Mouse (Mus musculus): Measurements from ENCODE around the gene Taok2. TPM values are rescaled to one million over a fixed set of nuclear protein-coding genes. Genes with fewer than 3 reads are reported as not detected.
A peak's percentile ranks its signal among the peaks of the same experiment; 100 is the strongest.
"Not testable (repeated sequence)": the region's sequence is repeated elsewhere in the genome, so short reads cannot be mapped to it uniquely, and the experiment has no call there.

Gene Taok2
- polyA plus RNA-seq, 1 experiment from 2014 or later, result 30.8 TPM

GRCm38 (mm10) chr7:126899781-126900180, 15.3 kb upstream of the Taok2 start:
- H3K9ac ChIP-seq; H3K4me2 ChIP-seq (replicated peaks); H3K27me3 ChIP-seq (replicated peaks); H3K36me3 ChIP-seq; H3K9me3 ChIP-seq; H3K4me3 ChIP-seq (replicated peaks); ATAC-seq; H3K27ac ChIP-seq: not testable (repeated sequence)
- 97% methylated on average over 7 of the region's 9 CpGs for WGBS
- peaks cover 14% of the 10 kb centered on the region for H3K4me1 ChIP-seq (replicated peaks)

- H3K36me3 ChIP-seq, result no peaks in the 10 kb centered on the region
- peak overlapping the region; percentile 62 for H3K27ac ChIP-seq
- peak overlapping the region; percentile 70 for H3K4me3 ChIP-seq (replicated peaks)
- H3K4me2 ChIP-seq (replicated peaks), result peak overlapping the region; percentile 81
- H3K9me3 ChIP-seq, result no peaks in the 10 kb centered on the region
- peak overlapping the region; percentile 75 for H3K9ac ChIP-seq
- WGBS, result 10% methylated on average over 37 of the region's 37 CpGs
- H3K27me3 ChIP-seq (replicated peaks), result no peaks in the 10 kb centered on the region
- H3K4me1 ChIP-seq (replicated peaks), result peaks cover 14% of the 10 kb centered on the region
- ATAC-seq, result peak; percentile 99
Observed at GRCm38 (mm10) chr7:126898102-126898990, 13.8 kb upstream of the Taok2 start.

DNA sequence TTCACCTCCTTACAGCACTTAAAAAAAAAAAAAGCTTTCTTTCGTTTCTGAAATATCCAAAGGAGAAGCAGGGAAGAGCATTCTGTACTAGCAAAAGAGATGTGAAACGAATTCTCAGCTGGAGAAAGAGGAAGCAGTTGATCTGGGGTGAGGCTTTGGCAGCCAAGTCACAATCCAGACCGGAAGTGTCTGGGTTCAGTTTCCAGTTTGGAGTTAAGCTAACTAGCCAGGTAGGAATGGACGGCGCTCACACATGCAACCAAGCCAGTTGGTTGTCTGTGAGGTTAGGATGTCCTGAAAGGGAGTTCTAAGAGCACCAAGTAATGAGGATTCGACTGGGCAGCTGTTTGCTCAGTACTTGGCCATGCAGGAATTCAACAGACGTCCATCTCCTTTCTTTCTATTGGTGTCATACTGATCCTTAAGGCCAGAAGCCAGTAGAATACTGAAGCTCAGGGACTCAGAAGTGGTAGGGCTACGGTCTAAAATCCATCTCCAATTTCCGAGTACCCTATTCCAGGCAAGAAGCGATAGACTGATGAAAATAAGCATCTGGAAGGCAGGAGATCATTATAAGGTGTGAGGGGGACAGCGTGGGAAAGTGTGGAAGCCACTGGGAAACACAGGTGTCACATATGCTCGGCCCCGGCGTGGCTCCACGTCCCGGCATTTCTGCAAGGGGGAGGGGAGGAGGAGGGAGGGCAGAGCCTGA, 13.0 kb upstream of the Taok2 start:
- H3K4me1 ChIP-seq (replicated peaks), result peaks cover 14% of the 10 kb centered on the region
- peak overlapping the region; percentile 81 for H3K4me2 ChIP-seq (replicated peaks)
- 23% methylated on average over 16 of the region's 16 CpGs for WGBS
- no peaks in the 10 kb centered on the region for H3K9me3 ChIP-seq
- H3K27ac ChIP-seq, result peak overlapping the region; percentile 62
- peak; percentile 81 for ATAC-seq
- H3K9ac ChIP-seq, result peak overlapping the region; percentile 75
- H3K36me3 ChIP-seq, result no peaks in the 10 kb centered on the region
- peak overlapping the region; percentile 70 for H3K4me3 ChIP-seq (replicated peaks)
- H3K27me3 ChIP-seq (replicated peaks), result no peaks in the 10 kb centered on the region

- Histone ChIP-seq H3K4me1 (replicated peaks) (peaks cover 14% of the 10 kb centered on the region), H3K36me3 (no peaks in the 10 kb centered on the region), H3K9me3 (no peaks in the 10 kb centered on the region), H3K9ac (no peak overlapping the region), H3K27ac (0 out of 2 replicates have a peak overlapping the region, but pooled peaks have one; percentile 29), H3K4me3 (replicated peaks) (no peak overlapping the region), H3K4me2 (replicated peaks) (peak overlapping the region; percentile 81; the same call in 1 of the 2 replicates), H3K27me3 (replicated peaks) (no peaks in the 10 kb centered on the region)
- 89% methylated on average over 5 of the region's 5 CpGs for WGBS
- no peak for ATAC-seq
Observed at GRCm38 (mm10) chr7:126896912-126897311, 12.4 kb upstream of the Taok2 start.

GRCm38 (mm10) chr7:126888852-126889251, 4.3 kb upstream of the Taok2 start:
- Histone ChIP-seq H3K4me3 (replicated peaks) (no peak overlapping the region), H3K4me2 (replicated peaks) (no peak overlapping the region), H3K9me3 (no peaks in the 10 kb centered on the region), H3K36me3 (no peaks in the 10 kb centered on the region), H3K4me1 (replicated peaks) (no peaks in the 10 kb centered on the region), H3K27ac (no peak overlapping the region), H3K9ac (no peak overlapping the region), H3K27me3 (replicated peaks) (no peaks in the 10 kb centered on the region)
- ATAC-seq, result no peak
- 51% methylated on average over 7 of the region's 7 CpGs for WGBS

- 76% methylated on average over 5 of the region's 5 CpGs for WGBS
- Histone ChIP-seq H3K9me3 (no peaks in the 10 kb centered on the region), H3K27ac (no peak overlapping the region), H3K4me2 (replicated peaks) (no peak overlapping the region), H3K36me3 (no peaks in the 10 kb centered on the region), H3K27me3 (replicated peaks) (no peaks in the 10 kb centered on the region), H3K4me1 (replicated peaks) (peaks cover 6% of the 10 kb centered on the region), H3K9ac (no peak overlapping the region), H3K4me3 (replicated peaks) (no peak overlapping the region)
- no peak for ATAC-seq
Observed at GRCm38 (mm10) chr7:126887281-126887680, 2.8 kb upstream of the Taok2 start.

- H3K36me3 ChIP-seq, result peaks cover 19% of the 10 kb centered on the region
- H3K9ac ChIP-seq, result peak overlapping the region; percentile 82
- no peaks in the 10 kb centered on the region for H3K9me3 ChIP-seq
- H3K4me3 ChIP-seq (replicated peaks), result peak overlapping the region; percentile 74
- no peaks in the 10 kb centered on the region for H3K27me3 ChIP-seq (replicated peaks)
- WGBS, result under 1% methylated on average over 15 of the region's 15 CpGs
- H3K4me2 ChIP-seq (replicated peaks), result peak overlapping the region; percentile 97
- peak overlapping the region; percentile 94 for H3K27ac ChIP-seq
- peaks cover 17% of the 10 kb centered on the region for H3K4me1 ChIP-seq (replicated peaks)
- peak; percentile 6; the same call in 1 of the 2 replicates for ATAC-seq
Observed at GRCm38 (mm10) chr7:126883731-126884181, 747 bp downstream of the Taok2 start.

DNA sequence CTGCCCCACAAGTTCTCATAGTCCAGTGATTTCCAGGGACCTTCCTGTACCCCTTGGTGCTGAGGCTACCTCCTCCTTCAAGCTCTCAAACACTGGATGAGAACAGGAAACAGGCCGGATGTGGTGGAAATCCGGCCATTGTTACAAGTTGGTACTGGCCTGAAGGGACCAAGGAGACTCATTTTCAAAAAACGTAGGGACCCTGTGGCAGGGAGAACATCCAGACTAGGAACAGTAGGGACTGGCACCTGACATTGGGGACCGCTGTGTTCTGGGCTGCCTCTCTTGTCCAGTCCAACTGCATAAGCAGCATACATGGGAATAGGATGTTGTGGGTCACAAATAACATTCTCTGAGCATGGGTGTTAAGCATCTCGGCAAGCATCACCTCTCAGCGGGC, 3.5 kb downstream of the Taok2 start:
- Histone ChIP-seq H3K4me3 (replicated peaks) (no peak overlapping the region), H3K27me3 (replicated peaks) (no peaks in the 10 kb centered on the region), H3K9ac (no peak overlapping the region), H3K36me3 (peaks cover 36% of the 10 kb centered on the region), H3K9me3 (no peaks in the 10 kb centered on the region), H3K4me2 (replicated peaks) (peak overlapping the region; percentile 97), H3K4me1 (replicated peaks) (peaks cover 17% of the 10 kb centered on the region), H3K27ac (no peak overlapping the region)
- ATAC-seq, result no peak
- 76% methylated on average over 6 of the region's 6 CpGs for WGBS

DNA sequence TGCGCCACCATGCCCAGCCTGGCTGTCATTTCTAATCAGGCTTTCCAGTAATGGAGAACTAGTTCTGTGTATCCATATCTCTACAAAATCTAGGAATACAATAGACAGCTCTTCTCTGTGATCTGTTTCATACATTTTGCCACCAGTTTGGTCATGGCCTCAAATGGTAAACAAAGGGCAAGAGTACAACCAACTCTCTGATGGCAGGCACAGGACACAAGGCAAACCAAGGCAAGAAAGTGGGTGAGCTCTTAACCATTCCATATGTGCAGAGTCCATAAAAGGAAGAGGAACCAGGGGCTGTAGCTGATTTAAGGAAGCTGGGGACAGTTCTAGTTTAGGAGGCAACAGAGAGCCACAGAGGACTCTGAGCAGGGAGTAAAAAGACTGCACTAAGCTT, 7.3 kb downstream of the Taok2 start:
- Histone ChIP-seq H3K4me1 (replicated peaks) (peaks cover 10% of the 10 kb centered on the region), H3K4me3 (replicated peaks) (no peak overlapping the region), H3K27me3 (replicated peaks) (no peaks in the 10 kb centered on the region), H3K4me2 (replicated peaks) (no peak overlapping the region), H3K9ac (no peak overlapping the region), H3K9me3 (no peaks in the 10 kb centered on the region), H3K36me3 (peaks cover 64% of the 10 kb centered on the region), H3K27ac (no peak overlapping the region)
- no peak for ATAC-seq
- 98% methylated on average over 1 of the region's 1 CpGs for WGBS

DNA sequence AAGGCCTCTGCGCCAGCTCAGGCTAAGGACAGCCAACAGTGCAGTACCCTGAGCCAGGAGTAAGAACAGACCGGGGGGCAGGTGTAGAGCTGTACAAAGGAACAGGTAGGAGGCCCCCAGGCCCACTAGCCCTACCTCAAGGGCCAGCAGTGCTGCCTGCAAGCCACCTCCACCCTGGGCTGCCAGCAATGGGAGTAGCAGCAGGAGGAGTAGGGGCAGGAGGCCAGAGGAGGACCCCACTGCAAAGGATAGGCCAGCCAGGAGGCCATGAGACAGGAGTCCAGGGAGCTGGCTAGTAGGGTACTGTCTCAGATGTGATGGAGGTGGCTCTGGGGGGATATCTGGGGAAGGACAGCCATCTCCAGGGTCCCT, 14.0 kb downstream of the Taok2 start:
- ATAC-seq, result no peak
- 94% methylated on average over 2 of the region's 2 CpGs for WGBS
- no peaks in the 10 kb centered on the region for H3K27me3 ChIP-seq (replicated peaks)
- peaks cover 72% of the 10 kb centered on the region for H3K36me3 ChIP-seq
- H3K4me2 ChIP-seq (replicated peaks), result no peak overlapping the region
- H3K27ac ChIP-seq, result no peak overlapping the region
- H3K4me1 ChIP-seq (replicated peaks), result no peaks in the 10 kb centered on the region
- no peak overlapping the region for H3K4me3 ChIP-seq (replicated peaks)
- no peak overlapping the region for H3K9ac ChIP-seq
- no peaks in the 10 kb centered on the region for H3K9me3 ChIP-seq

GRCm38 (mm10) chr7:126869780-126870519, 14.6 kb downstream of the Taok2 start:
- Histone ChIP-seq H3K27me3 (replicated peaks) (no peaks in the 10 kb centered on the region), H3K36me3 (peaks cover 71% of the 10 kb centered on the region)
- 91% methylated on average over 23 of the region's 23 CpGs for WGBS

DNA sequence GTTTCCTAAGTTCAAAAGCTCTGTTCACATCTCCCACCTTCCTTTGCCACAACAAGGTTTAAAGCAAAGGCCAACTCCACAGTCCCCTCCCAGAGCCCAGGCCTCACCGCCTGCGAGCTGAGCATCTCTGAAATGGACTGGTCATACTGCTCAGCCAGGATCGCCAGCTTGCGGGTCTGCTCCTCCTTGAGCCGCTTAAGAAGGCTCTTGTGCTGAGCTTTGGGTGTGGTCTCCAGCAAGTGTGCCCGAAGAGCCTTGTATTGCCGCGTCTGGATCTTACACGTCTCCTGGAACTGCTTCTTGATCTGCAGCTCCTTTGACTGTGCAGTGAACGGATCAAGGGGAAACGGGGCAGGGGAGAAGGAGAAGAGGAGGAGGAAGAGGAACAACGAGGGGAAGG, 16.5 kb downstream of the Taok2 start:
- H3K27me3 ChIP-seq (replicated peaks), result no peaks in the 10 kb centered on the region
- no peaks in the 10 kb centered on the region for H3K9me3 ChIP-seq
- peaks cover 60% of the 10 kb centered on the region for H3K36me3 ChIP-seq
- no peak overlapping the region for H3K27ac ChIP-seq
- 79% methylated on average over 12 of the region's 12 CpGs for WGBS
- ATAC-seq, result no peak
- H3K4me2 ChIP-seq (replicated peaks), result no peak overlapping the region
- no peak overlapping the region for H3K4me3 ChIP-seq (replicated peaks)
- no peak overlapping the region for H3K9ac ChIP-seq
- H3K4me1 ChIP-seq (replicated peaks), result peaks cover 16% of the 10 kb centered on the region

More at GRCm38 (mm10) chr7:126869780-126870519, 14.6 kb downstream of the Taok2 start:
- peak; percentile 22; the same call in 1 of the 2 replicates for ATAC-seq
- Histone ChIP-seq H3K9me3 (no peaks in the 10 kb centered on the region), H3K9ac (no peak overlapping the region), H3K27ac (no peak overlapping the region), H3K4me3 (replicated peaks) (no peak overlapping the region), H3K4me2 (replicated peaks) (no peak overlapping the region), H3K4me1 (replicated peaks) (no peaks in the 10 kb centered on the region)
